Mouse (Mus musculus): Measurements from ENCODE around the gene Ntn5.

Ntn5 gene

DNA sequence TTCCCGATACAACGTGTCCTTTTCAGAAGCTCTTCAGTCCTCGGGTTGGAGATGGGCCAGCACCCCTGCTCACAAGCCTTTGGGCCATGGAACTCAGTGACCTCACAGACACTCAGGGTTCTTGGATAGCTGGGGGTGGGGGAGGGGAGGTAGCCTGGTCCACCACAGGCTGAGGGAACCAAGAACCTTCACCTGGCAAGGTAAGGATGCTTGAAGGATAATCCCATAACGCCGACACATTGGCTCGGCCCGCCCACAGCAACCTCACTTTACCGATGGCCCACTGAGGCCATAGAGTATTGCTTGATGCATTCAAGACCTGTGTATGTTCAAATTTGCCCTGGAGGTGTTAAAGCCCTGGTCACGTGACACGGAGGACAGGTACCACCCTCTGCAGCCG is 41.9 kb downstream of the Ntn5 start, which contains the start of gene Spaca4:
Spaca4 (minus strand) TSS at position 101 of the 400 bp plus-strand sequence.
- DNase-seq (ENCODE audit: low spot score): no peak

DNA sequence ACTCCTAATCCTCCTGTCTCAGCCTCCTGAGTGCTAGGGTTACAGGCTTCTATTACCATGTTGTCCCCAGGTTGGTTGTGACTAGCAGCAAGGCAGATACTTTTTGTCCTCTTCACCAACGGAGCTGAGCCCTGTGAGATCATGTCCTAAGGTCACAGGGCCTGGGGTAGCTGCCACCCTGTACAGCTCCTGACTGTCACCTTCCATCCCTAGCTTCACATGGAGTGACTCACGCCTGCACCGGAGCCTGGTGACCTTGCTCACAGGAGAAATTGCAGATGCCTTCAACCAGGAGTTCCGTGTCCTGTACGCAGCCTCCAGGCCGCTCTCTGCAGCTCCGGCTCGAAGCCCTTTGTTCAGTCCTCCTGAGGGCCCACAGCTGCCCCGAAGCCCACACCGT is 42.6 kb downstream of the Ntn5 start:
- DNase-seq (ENCODE audit: low spot score): no peak

DNA sequence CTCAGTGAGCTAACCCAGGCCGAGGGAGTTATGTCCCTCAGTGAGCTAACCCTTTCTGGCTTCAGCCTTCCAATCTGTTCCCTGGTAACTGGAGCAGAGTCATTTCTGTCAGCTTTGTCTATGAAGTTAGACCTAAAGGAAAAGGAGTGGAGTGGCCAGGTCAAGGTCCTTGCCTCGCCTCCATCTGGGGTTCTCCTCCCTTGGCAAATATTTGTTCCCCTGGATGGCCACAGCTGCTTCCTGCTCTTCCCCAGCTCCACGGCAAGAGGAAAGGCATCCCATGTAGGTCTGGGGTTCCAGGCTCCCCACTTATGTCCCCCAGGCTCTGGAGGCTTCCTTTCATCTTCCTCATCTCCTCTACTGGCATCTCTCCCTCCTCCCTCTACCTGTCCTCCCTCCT is 43.8 kb downstream of the Ntn5 start:
- DNase-seq (ENCODE audit: low spot score): no peak

DNA sequence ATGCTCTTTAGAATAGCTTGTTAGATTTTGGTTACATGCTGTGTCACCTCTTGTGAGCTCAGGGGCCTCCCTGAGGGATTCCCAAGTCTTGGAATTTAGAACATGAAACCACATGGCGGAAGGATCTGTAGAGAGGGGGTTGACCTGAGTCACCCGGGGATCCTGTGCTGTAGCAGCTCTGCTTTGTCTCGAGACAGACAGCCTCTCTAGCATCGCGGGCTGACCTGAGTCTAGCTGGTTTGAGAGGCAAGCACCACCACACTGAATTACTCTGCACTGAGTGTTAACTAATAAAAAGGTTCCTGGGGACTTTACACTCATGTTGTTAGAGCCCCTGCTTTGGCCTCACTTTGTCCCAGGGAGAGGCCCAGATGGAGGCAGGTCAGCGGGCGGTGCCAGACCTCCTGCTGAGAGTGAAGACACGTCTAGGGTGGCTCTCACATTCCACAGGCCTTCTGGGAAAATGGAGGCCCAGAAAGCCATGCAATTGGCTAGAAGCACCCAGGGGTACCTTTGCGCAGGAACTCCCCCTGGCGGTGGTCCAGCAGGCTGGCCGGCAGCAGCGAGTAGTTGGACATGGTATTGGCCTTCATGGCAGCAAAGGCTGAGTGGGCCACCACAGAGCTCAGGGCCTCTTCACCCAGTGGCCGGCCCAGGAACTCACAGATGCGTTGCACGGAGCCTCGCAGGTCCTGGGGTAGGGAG is 47.1 kb downstream of the Ntn5 start:
- DNase-seq (ENCODE audit: low spot score): peak; percentile 75

DNA sequence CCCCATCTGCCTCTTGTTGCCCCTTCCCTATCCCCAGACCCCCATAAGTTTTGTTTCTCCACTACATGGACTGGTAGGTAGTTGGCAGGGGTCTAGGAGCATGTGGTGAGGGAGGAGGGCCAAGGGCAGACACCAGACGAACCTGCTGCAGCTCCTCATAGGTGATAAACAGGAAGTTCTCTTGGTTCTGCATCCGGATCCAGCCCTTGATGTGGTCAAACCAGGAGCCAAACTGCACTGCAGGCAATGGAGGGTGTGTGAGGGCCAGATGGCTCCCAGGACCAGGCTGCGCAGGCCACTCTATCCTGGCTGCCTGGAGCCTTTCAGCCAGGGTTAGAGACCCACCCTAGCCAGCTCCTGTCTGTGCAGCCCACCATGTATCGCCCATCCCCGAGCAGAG is 49.7 kb downstream of the Ntn5 start:
- DNase-seq (ENCODE audit: low spot score): no peak

DNA sequence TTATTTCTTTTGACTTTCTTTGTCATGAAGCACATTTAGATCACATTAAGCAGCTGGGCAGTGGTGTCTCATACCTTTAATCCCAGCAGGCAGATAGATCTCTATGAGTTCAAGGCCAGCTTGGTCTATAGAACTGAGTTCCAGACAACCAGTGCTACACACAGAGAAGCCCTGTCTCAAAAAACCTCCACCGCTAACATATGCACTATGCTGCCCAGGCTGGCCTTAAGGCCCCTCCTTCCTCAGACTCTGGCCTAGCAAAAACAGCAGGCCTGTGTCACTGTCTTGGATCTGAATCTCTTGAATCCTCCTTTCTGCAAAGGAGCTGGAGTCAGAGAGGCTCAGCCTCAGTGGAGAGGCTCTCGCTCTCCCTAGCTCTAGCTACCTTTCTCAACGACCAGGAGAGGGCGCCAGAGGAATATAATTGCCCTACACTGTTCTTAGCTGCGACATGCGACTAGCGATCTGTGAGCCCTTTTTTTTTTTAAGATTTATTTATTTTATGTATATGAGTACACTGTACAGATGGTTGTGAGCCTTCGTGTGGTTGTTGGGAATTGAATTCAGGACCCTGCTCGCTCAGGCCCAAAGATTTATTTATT is 55.4 kb downstream of the Ntn5 start:
- peak; percentile 68 for DNase-seq (ENCODE audit: low spot score)

DNA sequence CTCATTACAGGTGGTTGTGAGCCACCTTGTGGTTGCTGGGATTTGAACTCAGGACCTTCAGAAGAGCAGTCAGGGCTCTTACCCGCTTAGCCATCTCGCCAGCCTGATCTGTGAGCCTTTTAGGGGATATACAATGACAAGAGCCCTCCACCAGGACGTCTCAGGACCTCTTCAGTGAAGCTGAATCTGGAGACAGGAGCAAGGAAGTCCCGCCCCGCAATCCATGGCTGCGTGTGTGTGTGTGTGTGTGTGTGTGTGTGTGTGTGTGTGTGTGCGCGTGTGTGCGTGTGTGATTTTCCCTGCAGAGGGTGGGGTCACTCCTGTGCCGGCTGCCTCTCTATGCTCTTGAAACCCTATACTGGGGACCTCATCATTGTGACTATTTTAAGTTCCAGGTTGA is 56.0 kb downstream of the Ntn5 start:
- no peak for DNase-seq (ENCODE audit: low spot score)

DNA sequence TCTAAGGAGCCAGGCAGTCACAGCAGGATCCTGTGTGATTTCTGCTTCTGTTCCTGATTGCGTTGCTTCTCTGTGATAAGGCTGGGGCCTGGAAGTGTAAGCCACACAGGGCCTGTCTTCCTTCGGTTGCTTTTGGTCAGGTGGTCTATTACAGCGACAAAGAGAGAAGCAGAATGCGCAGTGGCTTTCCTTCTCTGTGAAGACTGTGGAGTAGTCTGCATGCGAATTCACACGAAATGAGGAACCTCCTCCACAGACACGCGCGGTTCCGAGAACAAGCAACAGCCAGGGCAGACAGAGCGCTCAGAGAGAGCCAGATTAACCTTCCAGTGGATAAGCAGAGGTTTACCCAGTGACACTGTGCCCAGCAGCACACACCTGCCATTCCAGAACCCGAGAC is 57.5 kb downstream of the Ntn5 start:
- no peak for DNase-seq (ENCODE audit: low spot score)

DNA sequence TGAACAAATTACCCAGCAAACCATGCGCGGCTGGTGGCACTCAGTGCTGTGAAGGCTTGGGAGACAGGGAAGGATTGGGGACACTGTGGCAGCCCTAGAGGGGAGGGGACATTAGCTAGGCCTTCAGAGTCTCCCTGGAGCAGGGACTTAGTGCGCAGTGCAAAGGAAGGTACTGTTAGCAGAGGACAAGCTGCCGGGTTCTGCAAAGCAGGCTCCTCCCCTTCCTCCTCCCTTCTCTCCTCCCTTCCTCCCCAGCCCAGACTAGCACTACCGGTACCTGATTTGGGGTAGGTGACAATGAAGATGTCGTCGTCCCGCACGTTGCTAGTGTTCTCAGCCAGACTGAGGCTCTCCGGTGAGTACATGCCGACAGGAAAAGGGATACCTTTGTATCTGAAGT is 58.0 kb downstream of the Ntn5 start:
- DNase-seq (ENCODE audit: low spot score): no peak

DNA sequence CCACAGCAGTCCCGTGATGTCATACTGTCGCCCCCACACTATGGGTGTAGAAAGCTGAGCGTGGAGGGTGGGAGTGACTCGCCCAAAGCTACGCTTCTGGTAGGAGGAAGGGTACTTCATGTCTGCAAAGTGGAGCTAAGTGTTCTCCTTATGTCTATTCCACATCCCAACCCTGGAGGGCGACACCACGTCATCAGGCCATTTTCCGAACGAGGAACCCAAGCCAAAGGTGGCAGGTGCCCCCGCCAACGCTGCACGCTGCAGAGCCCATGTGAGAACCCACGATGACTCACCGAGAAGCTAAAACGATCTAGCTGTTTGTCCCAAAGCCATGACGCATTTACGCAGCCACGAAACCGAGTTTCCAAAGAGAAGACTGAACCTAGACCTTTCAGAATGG is 58.5 kb downstream of the Ntn5 start:
- no peak for DNase-seq (ENCODE audit: low spot score)

All from yolk sac, embryonic 10.5 days (tissue).